Mouse (Mus musculus): ENCODE measurements around the gene Gm20517. TPM values are rescaled to one million over a fixed set of nuclear protein-coding genes. Genes with fewer than 3 reads are reported as not detected.

Gene Gm20517
- polyA plus RNA-seq, 1 experiment from 2014 or later: 1.8 TPM

DNA sequence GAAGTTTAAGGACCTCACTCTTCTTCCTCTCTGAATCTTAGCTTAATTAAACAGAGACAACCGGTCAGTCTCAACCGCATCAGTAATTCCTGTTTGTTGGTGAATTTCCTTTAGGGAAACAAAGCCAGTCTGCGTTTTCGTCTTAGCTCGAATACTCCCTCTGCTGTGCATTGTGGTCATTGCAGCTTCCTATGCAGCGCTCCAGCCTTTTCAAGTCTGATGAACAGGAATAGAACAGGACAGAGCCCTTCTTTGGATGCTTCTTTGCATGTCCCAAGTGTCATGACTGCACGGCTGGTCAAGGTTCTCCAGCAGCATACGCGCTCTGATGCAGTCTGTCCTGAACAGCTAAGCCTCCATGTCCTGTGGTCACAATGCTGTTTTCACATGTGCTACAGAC lies 65.2 kb downstream of the Gm20517 start:
- H3K27ac ChIP-seq (ENCODE audit: low read depth, low read length): no peak overlapping the region
- no peak overlapping the region for H3K4me3 ChIP-seq (ENCODE audit: low read depth, low read length)
- DNase-seq (ENCODE audit: low spot score) (peak; percentile 86), ATAC-seq (no peak)
- H3K4me1 ChIP-seq (ENCODE audit: control insufficient read depth, insufficient read depth, low read length): peaks cover 4% of the 10 kb centered on the region; the same call in 1 of the 2 replicates
- H3K9ac ChIP-seq (ENCODE audit: low read length): no peak overlapping the region; the same call in 1 of the 2 replicates
- H3K4me2 ChIP-seq (ENCODE audit: low read length): no peak overlapping the region
- peaks cover 11% of the 10 kb centered on the region for H3K27me3 ChIP-seq (replicated peaks; ENCODE audit: control insufficient read depth, insufficient read depth, low read length)
- H3K9me3 ChIP-seq (replicated peaks; ENCODE audit: control insufficient read depth, low read length): no peaks in the 10 kb centered on the region
- WGBS: 19% methylated on average over 9 of the region's 9 CpGs
- H3K36me3 ChIP-seq (ENCODE audit: control insufficient read depth, insufficient read depth, low read length): peaks cover 73% of the 10 kb centered on the region

DNA sequence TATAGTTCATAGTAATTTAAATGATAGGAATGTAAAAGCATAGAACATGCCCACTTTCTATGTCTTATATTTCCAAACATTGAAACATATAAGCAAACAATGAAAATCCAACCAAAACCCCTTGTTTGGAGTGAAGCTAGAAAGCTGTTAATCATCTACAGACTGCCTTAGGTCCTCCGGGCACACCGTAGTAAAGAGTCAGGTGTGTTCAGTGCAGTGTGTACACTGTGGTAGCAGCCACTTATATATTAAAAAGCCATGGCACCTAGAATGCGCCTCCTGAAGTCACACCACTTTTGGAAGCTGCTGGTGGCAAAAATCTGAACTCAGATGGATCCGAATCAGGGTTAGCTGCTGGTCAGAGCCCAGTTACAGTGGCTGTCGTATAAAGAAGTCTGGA lies 66.8 kb downstream of the Gm20517 start:
- H3K27me3 ChIP-seq (replicated peaks; ENCODE audit: control insufficient read depth, insufficient read depth, low read length): no peaks in the 10 kb centered on the region
- H3K4me1 ChIP-seq (ENCODE audit: control insufficient read depth, insufficient read depth, low read length): no peaks in the 10 kb centered on the region
- WGBS: 94% methylated on average over 5 of the region's 5 CpGs
- no peak overlapping the region for H3K4me3 ChIP-seq (ENCODE audit: low read depth, low read length)
- no peak for DNase-seq (ENCODE audit: low spot score)
- peaks cover 78% of the 10 kb centered on the region for H3K36me3 ChIP-seq (ENCODE audit: control insufficient read depth, insufficient read depth, low read length)
- H3K9ac ChIP-seq (ENCODE audit: low read length): no peak overlapping the region
- H3K4me2 ChIP-seq (ENCODE audit: low read length): no peak overlapping the region
- H3K27ac ChIP-seq (ENCODE audit: low read depth, low read length): no peak overlapping the region
- ATAC-seq: no peak
- H3K9me3 ChIP-seq (replicated peaks; ENCODE audit: control insufficient read depth, low read length): no peaks in the 10 kb centered on the region

DNA sequence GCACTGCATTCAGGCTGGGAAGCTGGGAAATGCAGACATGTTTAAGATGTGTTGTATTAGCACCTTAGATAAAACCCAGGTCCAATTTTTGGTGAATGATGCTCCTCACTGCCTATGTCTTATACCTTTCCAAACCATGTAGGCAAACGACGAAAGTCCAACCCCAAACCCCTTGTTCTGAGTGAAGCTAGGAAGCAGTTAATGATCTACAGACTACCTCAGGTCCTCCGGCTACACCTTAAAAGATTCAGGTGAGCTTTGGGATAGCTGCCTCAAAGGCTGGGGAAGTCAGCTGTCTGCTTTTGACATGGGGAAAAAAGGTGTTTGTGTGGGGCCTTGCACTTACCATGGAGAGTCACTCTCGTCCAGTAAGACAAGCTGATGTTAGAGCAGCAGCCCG lies 67.3 kb downstream of the Gm20517 start:
- no peaks in the 10 kb centered on the region for H3K27me3 ChIP-seq (replicated peaks; ENCODE audit: control insufficient read depth, insufficient read depth, low read length)
- ATAC-seq (no peak), DNase-seq (ENCODE audit: low spot score) (no peak)
- no peaks in the 10 kb centered on the region for H3K4me1 ChIP-seq (ENCODE audit: control insufficient read depth, insufficient read depth, low read length)
- no peak overlapping the region for H3K4me2 ChIP-seq (ENCODE audit: low read length)
- H3K36me3 ChIP-seq (ENCODE audit: control insufficient read depth, insufficient read depth, low read length): peaks cover 78% of the 10 kb centered on the region
- H3K9me3 ChIP-seq (replicated peaks; ENCODE audit: control insufficient read depth, low read length): no peaks in the 10 kb centered on the region
- H3K4me3 ChIP-seq (ENCODE audit: low read depth, low read length): no peak overlapping the region
- WGBS: 88% methylated on average over 5 of the region's 5 CpGs
- H3K9ac ChIP-seq (ENCODE audit: low read length): no peak overlapping the region
- H3K27ac ChIP-seq (ENCODE audit: low read depth, low read length): no peak overlapping the region

DNA sequence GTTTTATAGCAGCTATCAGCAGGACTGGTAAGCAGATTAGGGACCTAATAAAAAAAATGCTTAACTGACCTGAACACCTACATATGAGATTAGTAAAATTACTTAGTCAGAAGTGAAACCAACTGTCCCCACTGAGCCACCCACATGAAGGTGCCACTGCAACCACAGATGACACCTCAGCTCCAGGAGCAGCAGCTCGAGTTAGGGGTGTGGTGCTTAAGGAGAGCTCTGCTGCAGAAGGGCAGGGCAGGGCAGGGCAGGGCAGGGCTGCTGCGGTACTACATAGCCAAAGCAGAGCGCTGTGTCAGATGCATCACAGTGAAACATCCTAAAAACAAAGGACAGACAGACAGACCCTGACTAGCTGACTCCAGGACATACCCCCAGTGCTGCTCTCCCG lies 71.4 kb downstream of the Gm20517 start:
- no peak overlapping the region for H3K4me3 ChIP-seq (ENCODE audit: low read depth, low read length)
- no peaks in the 10 kb centered on the region for H3K27me3 ChIP-seq (replicated peaks; ENCODE audit: control insufficient read depth, insufficient read depth, low read length)
- no peaks in the 10 kb centered on the region for H3K9me3 ChIP-seq (replicated peaks; ENCODE audit: control insufficient read depth, low read length)
- ATAC-seq: no peak
- no peak overlapping the region for H3K27ac ChIP-seq (ENCODE audit: low read depth, low read length)
- 87% methylated on average over 4 of the region's 4 CpGs for WGBS
- no peak for DNase-seq (ENCODE audit: low spot score)
- H3K9ac ChIP-seq (ENCODE audit: low read length): no peak overlapping the region
- no peak overlapping the region for H3K4me2 ChIP-seq (ENCODE audit: low read length)
- peaks cover 6% of the 10 kb centered on the region for H3K4me1 ChIP-seq (ENCODE audit: control insufficient read depth, insufficient read depth, low read length)
- H3K36me3 ChIP-seq (ENCODE audit: control insufficient read depth, insufficient read depth, low read length): peaks cover 71% of the 10 kb centered on the region

DNA sequence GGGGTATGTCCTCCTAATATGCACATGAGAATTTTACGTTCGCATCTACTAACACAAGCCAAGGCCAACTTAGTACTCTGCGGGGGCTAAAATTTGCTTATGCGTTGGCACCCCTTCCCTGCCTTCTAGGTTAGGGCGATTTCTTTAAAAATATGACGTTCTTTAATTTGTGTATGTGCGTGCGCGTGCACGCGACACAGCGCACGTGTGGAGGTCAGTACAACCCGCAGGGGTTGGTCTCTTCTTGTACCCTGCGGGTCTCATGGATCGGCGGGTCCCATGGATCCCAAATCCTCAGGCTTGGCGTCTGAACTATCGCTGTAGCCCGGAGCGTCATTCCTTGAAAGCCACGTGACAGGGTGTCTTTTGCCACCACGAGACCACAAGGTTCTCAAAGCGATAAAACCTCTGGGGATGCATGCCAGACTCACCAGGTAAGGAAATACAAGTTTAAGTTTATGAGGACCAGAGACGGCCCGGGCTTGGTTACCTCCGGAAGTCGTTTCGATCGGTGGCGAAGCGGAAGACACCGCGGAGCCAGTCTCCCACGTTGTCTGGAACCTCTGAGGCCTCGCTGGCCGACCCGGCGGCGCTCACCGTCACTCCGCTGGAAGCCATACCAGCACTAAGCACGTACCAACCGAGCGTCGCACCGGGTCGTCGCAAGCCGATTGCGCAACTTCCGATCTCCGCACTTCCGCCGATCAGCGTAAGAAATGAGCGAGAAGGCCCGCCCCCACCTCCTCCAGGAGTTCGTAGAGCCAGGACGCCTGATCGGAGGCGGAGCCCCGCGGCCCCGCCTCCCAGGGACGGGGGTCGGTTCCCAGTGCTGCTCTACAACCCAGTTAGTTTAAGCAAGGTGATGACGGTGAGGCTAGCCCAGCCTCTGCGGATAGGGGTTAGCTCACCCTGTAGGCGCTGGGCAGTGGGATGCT lies 76.3 kb downstream of the Gm20517 start:
- no peaks in the 10 kb centered on the region for H3K9me3 ChIP-seq (replicated peaks; ENCODE audit: control insufficient read depth, low read length)
- DNase-seq (ENCODE audit: low spot score): peak; percentile 99
- peak overlapping the region; percentile 85 for H3K9ac ChIP-seq (ENCODE audit: low read length)
- no peaks in the 10 kb centered on the region for H3K27me3 ChIP-seq (replicated peaks; ENCODE audit: control insufficient read depth, insufficient read depth, low read length)
- peak overlapping the region; percentile 75 for H3K27ac ChIP-seq (ENCODE audit: low read depth, low read length)
- under 1% methylated on average over 69 of the region's 70 CpGs for WGBS
- peak overlapping the region; percentile 81 for H3K4me3 ChIP-seq (ENCODE audit: low read depth, low read length)
- H3K4me2 ChIP-seq (ENCODE audit: low read length): peak overlapping the region; percentile 96
- peaks cover 26% of the 10 kb centered on the region for H3K36me3 ChIP-seq (ENCODE audit: control insufficient read depth, insufficient read depth, low read length)
- peaks cover 12% of the 10 kb centered on the region for H3K4me1 ChIP-seq (ENCODE audit: control insufficient read depth, insufficient read depth, low read length)
- peak; percentile 89 for ATAC-seq

DNA sequence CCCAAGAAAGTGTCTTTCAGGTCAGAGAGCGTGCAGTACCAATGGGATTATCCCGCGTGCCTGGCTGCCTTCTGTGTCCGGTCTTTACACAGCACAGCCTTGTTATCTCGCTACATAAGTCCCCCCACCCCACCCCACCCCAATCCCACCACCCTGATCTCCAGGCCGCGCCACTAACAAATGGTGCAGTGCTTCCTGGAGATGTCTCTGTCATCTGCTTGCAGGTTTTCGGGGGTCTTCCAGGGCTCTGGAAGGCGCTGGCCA lies 76.9 kb downstream of the Gm20517 start, which contains the start of gene Tomm6:
Tomm6 (minus strand) TSS at position 43 of the 264 bp plus-strand sequence.
- WGBS: 2% methylated on average over 9 of the region's 9 CpGs
- Histone ChIP-seq H3K36me3 (ENCODE audit: control insufficient read depth, insufficient read depth, low read length) (peaks cover 20% of the 10 kb centered on the region), H3K9ac (ENCODE audit: low read length) (peak within 1 kb of the TSS; percentile 85), H3K27me3 (replicated peaks; ENCODE audit: control insufficient read depth, insufficient read depth, low read length) (no peaks in the 10 kb centered on the region), H3K27ac (ENCODE audit: low read depth, low read length) (peak within 1 kb of the TSS; percentile 75), H3K4me2 (ENCODE audit: low read length) (peak within 1 kb of the TSS; percentile 96), H3K4me1 (ENCODE audit: control insufficient read depth, insufficient read depth, low read length) (peaks cover 12% of the 10 kb centered on the region), H3K4me3 (ENCODE audit: low read depth, low read length) (peak within 1 kb of the TSS; percentile 81), H3K9me3 (replicated peaks; ENCODE audit: control insufficient read depth, low read length) (no peaks in the 10 kb centered on the region)
- no peak for ATAC-seq
- no peak for DNase-seq (ENCODE audit: low spot score)

GRCm38 (mm10) chr17:47688608-47689575 lies 77.5 kb downstream of the Gm20517 start, which contains the start of gene Frs3:
Frs3 (plus strand) TSS chr17:47689030.
- H3K27me3 ChIP-seq (replicated peaks; ENCODE audit: control insufficient read depth, insufficient read depth, low read length): 0 out of 2 replicates have a peak, but pooled peaks cover 5% of the 10 kb centered on the region
- DNase-seq (ENCODE audit: low spot score) (peak; percentile 69), ATAC-seq (peak; percentile 62)

DNA sequence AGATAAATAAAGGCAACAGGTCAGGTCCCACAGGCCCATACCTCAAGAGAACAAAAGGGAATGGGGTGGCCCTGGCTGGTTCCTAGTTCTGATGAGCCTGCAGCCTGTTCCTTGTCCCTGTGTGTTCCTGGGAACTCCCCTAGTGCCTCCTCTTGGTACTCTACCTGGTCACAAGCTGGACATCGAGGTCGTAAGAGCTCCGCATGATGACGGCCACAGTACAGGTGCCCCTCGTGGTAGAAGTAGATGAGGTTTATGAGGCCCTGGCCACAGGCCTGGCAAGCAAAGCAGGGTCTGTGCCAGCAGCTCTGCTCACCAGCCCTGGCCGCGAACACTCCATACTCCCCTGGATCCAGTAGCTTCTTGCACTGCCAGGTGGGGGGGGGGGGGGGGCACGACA lies 78.5 kb downstream of the Gm20517 start:
- peak overlapping the region; percentile 96 for H3K4me2 ChIP-seq (ENCODE audit: low read length)
- ATAC-seq (no peak), DNase-seq (ENCODE audit: low spot score) (no peak)
- peaks cover 16% of the 10 kb centered on the region for H3K4me1 ChIP-seq (ENCODE audit: control insufficient read depth, insufficient read depth, low read length)
- 0 out of 2 replicates have a peak, but pooled peaks cover 5% of the 10 kb centered on the region for H3K27me3 ChIP-seq (replicated peaks; ENCODE audit: control insufficient read depth, insufficient read depth, low read length)
- H3K9me3 ChIP-seq (replicated peaks; ENCODE audit: control insufficient read depth, low read length): no peaks in the 10 kb centered on the region
- no peak overlapping the region for H3K27ac ChIP-seq (ENCODE audit: low read depth, low read length)
- WGBS: 81% methylated on average over 8 of the region's 8 CpGs
- no peak overlapping the region for H3K9ac ChIP-seq (ENCODE audit: low read length)
- no peak overlapping the region for H3K4me3 ChIP-seq (ENCODE audit: low read depth, low read length)
- peaks cover 8% of the 10 kb centered on the region for H3K36me3 ChIP-seq (ENCODE audit: control insufficient read depth, insufficient read depth, low read length)

More at GRCm38 (mm10) chr17:47688608-47689575, 77.5 kb downstream of the Gm20517 start, which contains the start of gene Frs3:
- Histone ChIP-seq H3K4me1 (ENCODE audit: control insufficient read depth, insufficient read depth, low read length) (peaks cover 12% of the 10 kb centered on the region), H3K9ac (ENCODE audit: low read length) (peak within 1 kb of the TSS; percentile 85), H3K4me3 (ENCODE audit: low read depth, low read length) (peak within 1 kb of the TSS; percentile 81), H3K9me3 (replicated peaks; ENCODE audit: control insufficient read depth, low read length) (no peaks in the 10 kb centered on the region), H3K27ac (ENCODE audit: low read depth, low read length) (peak within 1 kb of the TSS; percentile 75), H3K36me3 (ENCODE audit: control insufficient read depth, insufficient read depth, low read length) (peaks cover 17% of the 10 kb centered on the region), H3K4me2 (ENCODE audit: low read length) (peak within 1 kb of the TSS; percentile 96)
- 1% methylated on average over 58 of the region's 58 CpGs for WGBS
